Mouse (Mus musculus): ENCODE measurements around the gene Cdc5l.

DNA sequence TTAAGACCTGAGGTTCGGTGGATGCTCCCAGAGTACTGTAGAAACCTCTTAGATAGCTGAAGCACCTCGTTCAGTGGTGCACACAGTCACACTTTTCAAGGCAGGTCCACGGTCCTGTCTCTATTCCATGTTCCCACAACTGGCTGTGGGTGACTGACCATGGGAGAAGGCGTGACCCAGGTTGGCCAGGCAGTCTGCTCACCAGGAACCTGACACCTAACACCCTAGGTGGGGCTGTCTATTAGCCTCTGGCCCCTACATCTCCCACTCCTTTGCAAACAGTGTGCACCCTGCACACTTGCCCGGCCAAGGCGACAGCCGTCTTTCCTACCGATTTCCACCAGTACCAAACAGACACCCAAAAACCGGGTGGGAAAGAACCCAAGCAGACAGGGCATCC is 77.1 kb downstream of the Cdc5l start:
- TF ChIP-seq POLR2A (IDR thresholded peaks at IDR 0.05; ENCODE audit: control insufficient read depth, low read depth, low read length) (no peak), CTCF (IDR thresholded peaks at IDR 0.05; ENCODE audit: control insufficient read depth, insufficient read depth, insufficient replicate concordance, low read depth, low read length) (no peak)
